Mouse (Mus musculus) right cerebral cortex, postnatal 4 days (tissue): ENCODE data around the gene Slc30a5.
"Not testable (repeated sequence)": the region's sequence is repeated elsewhere in the genome, so short reads cannot be mapped to it uniquely, and the experiment has no call there.

Source experiments
- DNase-seq: peaks from one replicate; pipeline ENCODE4 v3.0.0-alpha.2; 2022

Gene Slc30a5

GRCm38 (mm10) chr13:100834777-100835176, 1.6 kb upstream of the Slc30a5 start:
- DNase-seq, result no peak

GRCm38 (mm10) chr13:100833640-100834002, 394 bp upstream of the Slc30a5 start:
- DNase-seq, result no peak

- DNase-seq, result no peak
Measured at GRCm38 (mm10) chr13:100832188-100832587, 1.0 kb downstream of the Slc30a5 start.

GRCm38 (mm10) chr13:100831123-100831522, 2.1 kb downstream of the Slc30a5 start:
- no peak for DNase-seq

GRCm38 (mm10) chr13:100825627-100826410, 7.4 kb downstream of the Slc30a5 start:
- DNase-seq, result no peak

GRCm38 (mm10) chr13:100824916-100825315, 8.3 kb downstream of the Slc30a5 start:
- no peak for DNase-seq

GRCm38 (mm10) chr13:100824306-100824705, 8.9 kb downstream of the Slc30a5 start:
- no peak for DNase-seq

- DNase-seq, result no peak
Measured at GRCm38 (mm10) chr13:100823863-100824262, 9.4 kb downstream of the Slc30a5 start.

- no peak for DNase-seq
Measured at GRCm38 (mm10) chr13:100814451-100814850, 18.8 kb downstream of the Slc30a5 start.

GRCm38 (mm10) chr13:100805776-100806175, 27.5 kb downstream of the Slc30a5 start:
- no peak for DNase-seq

GRCm38 (mm10) chr13:100797171-100797570, 36.1 kb downstream of the Slc30a5 start:
- DNase-seq, result no peak

- no peak for DNase-seq
Measured at GRCm38 (mm10) chr13:100789083-100789482, 44.1 kb downstream of the Slc30a5 start.

- DNase-seq, result not testable (repeated sequence)
Measured at GRCm38 (mm10) chr13:100788057-100788456, 45.2 kb downstream of the Slc30a5 start.

- no peak for DNase-seq
Measured at GRCm38 (mm10) chr13:100787316-100788010, 45.8 kb downstream of the Slc30a5 start.

- DNase-seq, result peak; percentile 93
Measured at GRCm38 (mm10) chr13:100786414-100786867, 46.8 kb downstream of the Slc30a5 start, which contains the start of gene Ccnb1. Gene Ccnb1 (minus strand): TSS chr13:100786570.

GRCm38 (mm10) chr13:100785806-100786413, 47.3 kb downstream of the Slc30a5 start:
- DNase-seq, result no peak

- DNase-seq, result no peak
Measured at GRCm38 (mm10) chr13:100777491-100777890, 55.7 kb downstream of the Slc30a5 start.

GRCm38 (mm10) chr13:100776710-100777109, 56.5 kb downstream of the Slc30a5 start:
- no peak for DNase-seq

- peak; percentile 5 for DNase-seq
Measured at GRCm38 (mm10) chr13:100776056-100776419, 57.2 kb downstream of the Slc30a5 start.

- DNase-seq, result peak; percentile 79
Measured at GRCm38 (mm10) chr13:100775252-100776055, 57.8 kb downstream of the Slc30a5 start, which contains the start of gene Cenph. Gene Cenph (minus strand): TSS chr13:100775899.

- no peak for DNase-seq
Measured at GRCm38 (mm10) chr13:100774704-100775103, 58.5 kb downstream of the Slc30a5 start.

- DNase-seq, result no peak
Measured at GRCm38 (mm10) chr13:100755329-100755728, 77.9 kb downstream of the Slc30a5 start.

- no peak for DNase-seq
Measured at GRCm38 (mm10) chr13:100754186-100754585, 79.0 kb downstream of the Slc30a5 start.
